Mouse (Mus musculus): ENCODE data around the gene Nr6a1. TPM values are rescaled to one million over a fixed set of nuclear protein-coding genes. Genes with fewer than 3 reads are reported as not detected.
A peak's percentile ranks its signal among the peaks of the same experiment; 100 is the strongest.

Nr6a1 gene
- total RNA-seq, 1 experiment: 40.7 TPM

- Histone ChIP-seq H3K27ac (ENCODE audit: insufficient read depth, low read depth, low read length, poor library complexity, severe bottlenecking) (no peak overlapping the region), H3K9me3 (ENCODE audit: control insufficient read depth, insufficient read depth, low read depth, low read length) (no peaks in the 10 kb centered on the region), H3K36me3 (ENCODE audit: control insufficient read depth, insufficient read depth, low read length, poor library complexity, severe bottlenecking) (no peaks in the 10 kb centered on the region), H3K4me1 (ENCODE audit: control insufficient read depth in 2 of 2, insufficient read depth in 2 of 2, low read length in 2 of 2, poor library complexity in 1 of 2) (peaks cover 4 to 7% of the 10 kb centered on the region in 2 experiments; a peak in 1 of 4 replicates), H3K4me3 (ENCODE audit: insufficient read depth in 1 of 2, low read depth in 1 of 2, low read length in 2 of 2, poor library complexity in 1 of 2, severe bottlenecking in 1 of 2) (peak overlapping the region in 1 of 2 experiments; percentile 39; a peak in 2 of 4 replicates), H3K9ac (ENCODE audit: insufficient read depth, low read depth, low read length, poor library complexity, severe bottlenecking) (no peak overlapping the region)
- in situ Hi-C loops (cut with MboI; ENCODE audit: low sequenced_read_pairs in 2 of 2, unreplicated experiment in 2 of 2): no loop called here
- TF ChIP-seq ZC3H11A (IDR thresholded peaks at IDR 0.05; ENCODE audit: borderline replicate concordance, low read depth, low read length): no peak
- no peak for TF ChIP-seq CHD2 (IDR thresholded peaks at IDR 0.05; ENCODE audit: low read depth, low read length)
- TF ChIP-seq MAFK (IDR thresholded peaks at IDR 0.05; ENCODE audit: insufficient read depth, low read depth, low read length): no peak
- no peak for TF ChIP-seq HCFC1 (IDR thresholded peaks at IDR 0.05; ENCODE audit: borderline replicate concordance, insufficient read depth, low read length)
- no peak for TF ChIP-seq ZNF384 (IDR thresholded peaks at IDR 0.05; ENCODE audit: low read depth, low read length)
- no peak for DNase-seq (ENCODE audit: low read depth, low spot score)
These were observed 13.9 kb upstream of the Nr6a1 start for GRCm38 (mm10) chr2:38941426-38941825.

- in situ Hi-C loops (cut with MboI; ENCODE audit: low sequenced_read_pairs in 2 of 2, unreplicated experiment in 2 of 2): no loop called here
- Histone ChIP-seq H3K4me3 (ENCODE audit: insufficient read depth in 1 of 2, low read depth in 1 of 2, low read length in 2 of 2, poor library complexity in 1 of 2, severe bottlenecking in 1 of 2) (no peak overlapping the region), H3K4me1 (ENCODE audit: control insufficient read depth in 2 of 2, insufficient read depth in 2 of 2, low read length in 2 of 2, poor library complexity in 1 of 2) (peaks cover 2 to 3% of the 10 kb centered on the region in 2 experiments; a peak in 1 of 4 replicates), H3K36me3 (ENCODE audit: control insufficient read depth, insufficient read depth, low read length, poor library complexity, severe bottlenecking) (no peaks in the 10 kb centered on the region), H3K27ac (ENCODE audit: insufficient read depth, low read depth, low read length, poor library complexity, severe bottlenecking) (no peak overlapping the region), H3K9me3 (ENCODE audit: control insufficient read depth, insufficient read depth, low read depth, low read length) (no peaks in the 10 kb centered on the region), H3K9ac (ENCODE audit: insufficient read depth, low read depth, low read length, poor library complexity, severe bottlenecking) (no peak overlapping the region)
- TF ChIP-seq CHD2 (IDR thresholded peaks at IDR 0.05; ENCODE audit: low read depth, low read length): no peak
- no peak for TF ChIP-seq ZNF384 (IDR thresholded peaks at IDR 0.05; ENCODE audit: low read depth, low read length)
- no peak for TF ChIP-seq HCFC1 (IDR thresholded peaks at IDR 0.05; ENCODE audit: borderline replicate concordance, insufficient read depth, low read length)
- no peak for TF ChIP-seq ZC3H11A (IDR thresholded peaks at IDR 0.05; ENCODE audit: borderline replicate concordance, low read depth, low read length)
- TF ChIP-seq MAFK (IDR thresholded peaks at IDR 0.05; ENCODE audit: insufficient read depth, low read depth, low read length): no peak
- DNase-seq (ENCODE audit: low read depth, low spot score): no peak
These were observed 11.6 kb upstream of the Nr6a1 start for GRCm38 (mm10) chr2:38939047-38939446.

- no peak for DNase-seq (ENCODE audit: low read depth, low spot score)
- Histone ChIP-seq H3K27ac (ENCODE audit: insufficient read depth, low read depth, low read length, poor library complexity, severe bottlenecking) (no peak overlapping the region), H3K36me3 (ENCODE audit: control insufficient read depth, insufficient read depth, low read length, poor library complexity, severe bottlenecking) (no peaks in the 10 kb centered on the region), H3K4me3 (ENCODE audit: insufficient read depth in 1 of 2, low read depth in 1 of 2, low read length in 2 of 2, poor library complexity in 1 of 2, severe bottlenecking in 1 of 2) (no peak overlapping the region), H3K9ac (ENCODE audit: insufficient read depth, low read depth, low read length, poor library complexity, severe bottlenecking) (no peak overlapping the region), H3K4me1 (ENCODE audit: control insufficient read depth in 2 of 2, insufficient read depth in 2 of 2, low read length in 2 of 2, poor library complexity in 1 of 2) (peaks cover 0 to 1% of the 10 kb centered on the region in 2 experiments; a peak in 1 of 4 replicates), H3K9me3 (ENCODE audit: control insufficient read depth, insufficient read depth, low read depth, low read length) (no peaks in the 10 kb centered on the region)
- TF ChIP-seq HCFC1 (IDR thresholded peaks at IDR 0.05; ENCODE audit: borderline replicate concordance, insufficient read depth, low read length): no peak
- no peak for TF ChIP-seq CHD2 (IDR thresholded peaks at IDR 0.05; ENCODE audit: low read depth, low read length)
- TF ChIP-seq ZNF384 (IDR thresholded peaks at IDR 0.05; ENCODE audit: low read depth, low read length): no peak
- no peak for TF ChIP-seq ZC3H11A (IDR thresholded peaks at IDR 0.05; ENCODE audit: borderline replicate concordance, low read depth, low read length)
- TF ChIP-seq MAFK (IDR thresholded peaks at IDR 0.05; ENCODE audit: insufficient read depth, low read depth, low read length): no peak
- in situ Hi-C loops (cut with MboI; ENCODE audit: low sequenced_read_pairs in 2 of 2, unreplicated experiment in 2 of 2): no loop called here
These were observed 10.5 kb upstream of the Nr6a1 start for GRCm38 (mm10) chr2:38938007-38938406.

- no peak for DNase-seq (ENCODE audit: low read depth, low spot score)
- Histone ChIP-seq H3K9me3 (ENCODE audit: control insufficient read depth, insufficient read depth, low read depth, low read length) (no peaks in the 10 kb centered on the region), H3K4me1 (ENCODE audit: control insufficient read depth in 2 of 2, insufficient read depth in 2 of 2, low read length in 2 of 2, poor library complexity in 1 of 2) (peaks cover 0 to 1% of the 10 kb centered on the region in 2 experiments; a peak in 1 of 4 replicates), H3K9ac (ENCODE audit: insufficient read depth, low read depth, low read length, poor library complexity, severe bottlenecking) (no peak overlapping the region), H3K4me3 (ENCODE audit: insufficient read depth in 1 of 2, low read depth in 1 of 2, low read length in 2 of 2, poor library complexity in 1 of 2, severe bottlenecking in 1 of 2) (no peak overlapping the region), H3K27ac (ENCODE audit: insufficient read depth, low read depth, low read length, poor library complexity, severe bottlenecking) (no peak overlapping the region), H3K36me3 (ENCODE audit: control insufficient read depth, insufficient read depth, low read length, poor library complexity, severe bottlenecking) (no peaks in the 10 kb centered on the region)
- in situ Hi-C loops (cut with MboI; ENCODE audit: low sequenced_read_pairs in 2 of 2, unreplicated experiment in 2 of 2): no loop called here
- TF ChIP-seq ZC3H11A (IDR thresholded peaks at IDR 0.05; ENCODE audit: borderline replicate concordance, low read depth, low read length) (no peak), HCFC1 (IDR thresholded peaks at IDR 0.05; ENCODE audit: borderline replicate concordance, insufficient read depth, low read length) (no peak), MAFK (IDR thresholded peaks at IDR 0.05; ENCODE audit: insufficient read depth, low read depth, low read length) (no peak), CHD2 (IDR thresholded peaks at IDR 0.05; ENCODE audit: low read depth, low read length) (no peak), ZNF384 (IDR thresholded peaks at IDR 0.05; ENCODE audit: low read depth, low read length) (no peak)
These were observed 9.9 kb upstream of the Nr6a1 start for GRCm38 (mm10) chr2:38937396-38937795.

All from ES-E14 (cell line).